Mouse (Mus musculus) right cerebral cortex, adult 2 months (tissue): ENCODE measurements at regions not wholly inside any gene's neighbourhood (a gene's known extent, or its start where the extent isn't known, plus 50 kb on each side); places are given as distances from the start of the nearest gene placed in this dataset.

Source experiments
- DNase-seq, 2 experiments: peaks; one replicate each; pipeline ENCODE4 v3.0.0; 2021 to 2022; ENCODE audit warnings: low spot score in 2 of 2

- no peak for DNase-seq
These were observed 1364.1 kb upstream of the A1bg start for GRCm38 (mm10) chr15:62286666-62287655.

GRCm38 (mm10) chr15:62284606-62285531 lies 1362.1 kb upstream of the A1bg start:
- no peak for DNase-seq

GRCm38 (mm10) chr15:62283661-62284429 lies 1361.0 kb upstream of the A1bg start:
- no peak for DNase-seq

- no peak for DNase-seq
These were observed 1359.8 kb upstream of the A1bg start for GRCm38 (mm10) chr15:62282646-62283045.

GRCm38 (mm10) chr15:62282116-62282515 lies 1359.3 kb upstream of the A1bg start:
- DNase-seq = no peak

GRCm38 (mm10) chr15:62279526-62279925 lies 1356.7 kb upstream of the A1bg start:
- no peak for DNase-seq

GRCm38 (mm10) chr15:62274818-62275217 lies 1352.0 kb upstream of the A1bg start:
- DNase-seq = no peak

GRCm38 (mm10) chr15:62273855-62274488 lies 1351.2 kb upstream of the A1bg start:
- DNase-seq = no peak

GRCm38 (mm10) chr15:62272755-62273154 lies 1349.9 kb upstream of the A1bg start:
- DNase-seq = no peak

- DNase-seq = no peak
These were observed 1348.6 kb upstream of the A1bg start for GRCm38 (mm10) chr15:62271428-62271827.

GRCm38 (mm10) chr15:62268189-62268588 lies 1345.4 kb upstream of the A1bg start:
- DNase-seq = no peak

GRCm38 (mm10) chr15:62267536-62267935 lies 1344.7 kb upstream of the A1bg start:
- DNase-seq = no peak

- no peak for DNase-seq
These were observed 1343.2 kb upstream of the A1bg start for GRCm38 (mm10) chr15:62266025-62266424.

GRCm38 (mm10) chr15:62265484-62265937 lies 1342.7 kb upstream of the A1bg start:
- no peak for DNase-seq

- DNase-seq = no peak
These were observed 1342.2 kb upstream of the A1bg start for GRCm38 (mm10) chr15:62264966-62265365.

GRCm38 (mm10) chr15:62264183-62264582 lies 1341.4 kb upstream of the A1bg start:
- no peak for DNase-seq

GRCm38 (mm10) chr15:62262487-62262886 lies 1339.7 kb upstream of the A1bg start:
- DNase-seq = no peak

- peak in 1 of 2 experiments; percentile 5 for DNase-seq
These were observed 1338.7 kb upstream of the A1bg start for GRCm38 (mm10) chr15:62261520-62261919.

GRCm38 (mm10) chr15:62258611-62259010 lies 1335.8 kb upstream of the A1bg start:
- DNase-seq = no peak

- peak; percentile 13 to 18 for DNase-seq
These were observed 1335.1 kb upstream of the A1bg start for GRCm38 (mm10) chr15:62257955-62258354.

- DNase-seq = no peak
These were observed 1334.4 kb upstream of the A1bg start for GRCm38 (mm10) chr15:62257110-62257667.
